Mouse (Mus musculus) right cerebral cortex, postnatal 14 days (tissue): ENCODE measurements around the gene Neu4.
"Not testable (repeated sequence)": the region's sequence is repeated elsewhere in the genome, so short reads cannot be mapped to it uniquely, and the experiment has no call there.

Experiments
- DNase-seq: peaks from one replicate; pipeline ENCODE4 v3.0.0; 2022

The Neu4 gene

GRCm38 (mm10) chr1:94020151-94020550 lies at the start of gene Neu4:
Gene Neu4, plus strand, starts transcription at chr1:94020451.
- DNase-seq, result no peak

DNA sequence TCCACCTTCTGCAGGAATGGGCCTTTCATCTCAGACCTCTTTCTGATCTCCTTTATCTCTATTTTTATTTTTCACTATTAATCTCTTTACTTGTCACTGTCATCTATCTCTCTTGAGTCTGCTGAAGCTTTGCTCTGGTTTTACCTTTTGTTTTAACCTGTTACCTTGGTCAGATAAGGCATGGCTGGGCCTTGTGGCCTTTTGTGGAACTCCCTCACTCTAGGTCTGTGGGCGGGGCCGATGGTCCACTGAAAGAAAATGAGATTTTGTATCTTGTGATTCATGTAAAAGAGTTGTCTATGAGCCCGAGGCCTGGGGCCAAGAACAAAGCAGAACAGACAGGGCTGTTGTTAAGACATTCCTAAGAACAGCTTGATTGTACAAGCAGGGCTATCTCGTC lies 49.5 kb upstream of the Neu4 start:
- DNase-seq, result not testable (repeated sequence)

GRCm38 (mm10) chr1:93975764-93976163 lies 44.5 kb upstream of the Neu4 start:
- DNase-seq, result not testable (repeated sequence)

- not testable (repeated sequence) for DNase-seq
Observed at GRCm38 (mm10) chr1:93978287-93978686, 42.0 kb upstream of the Neu4 start.

DNA sequence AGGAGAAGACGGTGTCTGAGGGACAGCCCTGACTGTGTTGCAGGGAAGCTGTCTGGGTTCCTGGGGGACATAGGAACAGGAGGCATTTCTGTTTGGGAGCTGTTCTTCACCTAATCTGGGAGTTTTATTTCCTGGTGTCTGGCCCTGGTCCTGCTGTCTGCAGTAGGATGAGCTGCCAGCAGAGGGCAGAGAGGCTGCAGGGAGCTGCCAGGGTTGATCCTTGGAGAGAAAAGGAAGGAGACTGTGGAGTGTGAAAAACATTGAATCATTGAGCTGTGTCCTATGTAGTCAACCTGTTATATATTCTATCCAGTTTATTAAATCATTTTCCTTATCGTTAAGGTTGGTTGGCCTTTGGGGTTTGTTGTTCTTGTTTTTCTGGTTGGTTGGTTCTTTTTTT lies 39.3 kb upstream of the Neu4 start:
- not testable (repeated sequence) for DNase-seq

DNA sequence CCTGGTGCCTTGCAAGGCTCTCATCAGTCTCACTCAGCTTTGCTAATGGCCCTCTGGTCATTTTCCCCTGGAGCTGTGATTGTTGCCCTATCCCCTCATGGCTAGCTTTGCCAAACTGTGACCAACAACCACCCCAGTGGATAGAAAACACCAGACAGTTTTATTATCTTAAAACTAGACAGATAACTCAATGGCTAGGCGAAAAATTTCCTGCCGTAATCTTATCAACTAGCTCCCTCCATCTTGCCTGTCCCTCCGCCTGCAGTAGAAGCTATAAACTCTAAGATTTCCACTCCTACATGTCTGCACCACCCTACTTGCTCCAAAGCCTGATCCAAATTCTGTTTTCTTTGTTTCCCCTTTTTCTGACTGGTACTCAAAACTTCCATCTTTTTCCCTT lies 34.1 kb upstream of the Neu4 start:
- DNase-seq, result no peak

GRCm38 (mm10) chr1:93988786-93989185 lies 31.5 kb upstream of the Neu4 start:
- no peak for DNase-seq

DNA sequence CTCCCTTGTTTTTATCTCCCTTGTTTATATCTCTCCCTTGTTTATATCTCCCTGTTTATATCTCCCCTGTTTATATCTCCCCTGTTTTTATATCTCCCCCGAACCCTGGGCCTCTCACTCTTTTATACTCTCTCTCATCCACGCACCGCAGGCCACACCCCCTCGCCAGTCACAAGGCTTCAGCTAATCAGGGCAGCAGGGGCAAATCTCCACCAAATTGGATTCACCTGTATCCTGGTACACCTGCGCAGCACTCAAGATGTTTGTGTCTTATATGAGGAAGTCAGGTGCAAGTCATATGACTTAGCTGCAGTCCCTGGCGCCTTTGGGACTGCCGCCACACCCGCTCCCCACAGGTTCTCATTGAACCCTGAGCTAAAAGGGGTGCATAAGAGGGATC lies 30.0 kb upstream of the Neu4 start, which contains the start of gene Gal3st2c:
Gene Gal3st2c, plus strand, starts transcription at position 301 of the 400 bp plus-strand sequence.
- DNase-seq, result not testable (repeated sequence)

GRCm38 (mm10) chr1:93991068-93991467 lies 29.2 kb upstream of the Neu4 start:
- not testable (repeated sequence) for DNase-seq

DNA sequence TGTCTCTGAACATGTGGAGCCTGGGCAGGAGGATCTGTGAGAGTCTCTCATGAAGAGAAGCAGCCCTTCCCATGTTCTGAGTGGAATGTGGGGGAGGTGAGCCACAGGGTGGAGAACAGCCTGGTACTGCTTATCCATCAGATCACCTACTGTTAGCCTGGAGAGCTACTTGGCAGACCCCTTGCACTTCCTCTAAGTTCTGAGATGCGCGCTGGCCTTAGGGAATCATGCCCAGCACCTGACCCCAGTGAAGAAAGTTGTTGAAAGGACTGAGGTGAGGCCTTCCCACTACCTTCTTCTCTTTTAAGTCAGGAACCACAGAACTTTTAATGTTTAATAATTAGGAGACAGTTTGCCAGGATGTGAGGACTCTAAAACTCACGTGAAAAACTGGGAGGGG lies 28.8 kb upstream of the Neu4 start:
- DNase-seq, result not testable (repeated sequence)

DNA sequence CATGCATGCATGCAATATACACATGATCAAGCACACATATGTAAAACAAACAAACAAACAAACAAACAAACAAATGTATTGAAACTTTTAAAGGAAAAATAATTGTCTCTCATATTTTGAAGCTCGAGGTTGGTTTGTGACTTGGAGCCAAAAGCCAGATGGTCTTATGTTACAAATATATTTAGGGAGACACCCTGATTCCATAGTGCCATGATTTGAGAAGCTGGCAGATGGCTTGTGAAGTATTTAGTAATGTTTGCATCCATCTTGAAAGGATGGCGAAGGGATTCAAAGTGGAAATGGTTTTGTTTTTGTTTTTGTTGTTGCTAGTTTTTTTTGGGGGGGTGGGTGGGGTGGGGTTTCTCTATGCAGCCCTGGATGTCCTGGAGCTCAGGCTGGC lies 19.2 kb upstream of the Neu4 start:
- DNase-seq, result no peak

GRCm38 (mm10) chr1:94005954-94006506 lies 14.2 kb upstream of the Neu4 start:
- DNase-seq, result not testable (repeated sequence)

GRCm38 (mm10) chr1:94008826-94009225 lies 11.4 kb upstream of the Neu4 start:
- peak; percentile 55 for DNase-seq

DNA sequence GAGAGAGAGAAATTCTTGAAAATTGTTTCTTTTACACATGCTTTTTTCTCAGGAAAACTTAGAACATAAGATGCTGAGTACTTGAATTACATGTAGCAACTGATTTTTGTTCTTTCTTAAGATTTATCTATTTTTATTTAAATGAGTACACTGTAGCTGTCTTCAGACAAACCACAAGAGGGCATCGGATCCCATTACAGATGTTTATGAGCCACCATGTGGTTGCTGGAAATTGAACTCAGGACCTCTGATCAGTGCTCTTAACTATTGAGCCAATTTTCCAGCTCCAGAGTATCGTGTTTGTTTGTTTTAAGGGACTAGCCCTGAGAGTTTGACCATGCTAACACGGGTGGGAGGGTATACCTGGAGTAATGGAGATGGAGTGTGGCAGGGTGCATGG lies 8.6 kb upstream of the Neu4 start:
- no peak for DNase-seq

GRCm38 (mm10) chr1:94027506-94028108 lies 7.4 kb downstream of the Neu4 start:
- no peak for DNase-seq

GRCm38 (mm10) chr1:94028741-94029140 lies 8.5 kb downstream of the Neu4 start:
- no peak for DNase-seq

DNA sequence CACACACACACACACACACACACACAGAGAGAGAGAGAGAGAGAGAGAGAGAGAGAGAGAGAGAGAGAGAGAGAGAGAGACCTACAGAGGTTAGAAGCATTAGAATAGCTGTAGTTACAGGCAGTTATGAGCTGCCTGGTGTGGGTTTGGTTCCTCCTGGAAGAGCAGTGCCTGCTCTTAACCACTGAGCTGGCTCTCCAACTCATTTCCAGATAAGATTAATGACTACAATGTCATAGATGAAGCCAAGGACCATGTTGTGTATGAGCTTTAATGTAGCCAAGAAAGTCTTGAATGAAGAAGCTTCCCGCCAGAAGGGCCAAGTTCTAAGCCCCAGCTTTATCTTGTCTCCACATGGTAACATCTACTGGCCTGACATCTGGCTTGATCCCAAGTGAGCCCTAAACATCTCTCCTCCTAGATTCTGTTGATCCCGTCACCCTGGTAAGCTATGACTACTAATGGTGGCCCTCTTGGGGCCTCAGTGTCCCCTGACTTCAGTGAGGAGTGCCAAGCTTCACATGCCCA lies 12.9 kb downstream of the Neu4 start:
- no peak for DNase-seq

GRCm38 (mm10) chr1:94034984-94035743 lies 14.9 kb downstream of the Neu4 start:
- DNase-seq, result peak; percentile 86

GRCm38 (mm10) chr1:94040391-94040790 lies 20.1 kb downstream of the Neu4 start:
- DNase-seq, result no peak

GRCm38 (mm10) chr1:94045559-94045958 lies 25.3 kb downstream of the Neu4 start:
- no peak for DNase-seq

- DNase-seq, result no peak
Observed at GRCm38 (mm10) chr1:94046544-94046943, 26.3 kb downstream of the Neu4 start.

DNA sequence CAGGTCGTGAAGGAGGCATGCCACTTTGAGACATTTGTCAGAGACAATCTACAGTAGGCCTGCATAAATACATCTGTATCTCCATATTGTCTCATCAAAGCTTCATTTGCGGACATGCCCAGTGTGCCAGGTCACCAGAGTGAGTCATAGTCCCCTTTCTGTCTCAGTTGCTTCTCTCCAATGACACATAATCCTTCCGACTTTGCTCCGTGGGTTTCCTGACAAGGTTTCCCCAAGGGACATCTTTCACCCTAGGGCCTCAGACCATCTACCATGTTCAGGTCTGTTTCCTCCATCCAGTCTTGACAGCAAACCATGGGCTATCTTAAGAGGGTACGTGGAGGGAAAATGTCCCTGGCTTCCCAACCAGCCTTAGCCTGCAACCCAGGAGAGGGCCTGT lies 30.9 kb downstream of the Neu4 start:
- DNase-seq, result no peak

DNA sequence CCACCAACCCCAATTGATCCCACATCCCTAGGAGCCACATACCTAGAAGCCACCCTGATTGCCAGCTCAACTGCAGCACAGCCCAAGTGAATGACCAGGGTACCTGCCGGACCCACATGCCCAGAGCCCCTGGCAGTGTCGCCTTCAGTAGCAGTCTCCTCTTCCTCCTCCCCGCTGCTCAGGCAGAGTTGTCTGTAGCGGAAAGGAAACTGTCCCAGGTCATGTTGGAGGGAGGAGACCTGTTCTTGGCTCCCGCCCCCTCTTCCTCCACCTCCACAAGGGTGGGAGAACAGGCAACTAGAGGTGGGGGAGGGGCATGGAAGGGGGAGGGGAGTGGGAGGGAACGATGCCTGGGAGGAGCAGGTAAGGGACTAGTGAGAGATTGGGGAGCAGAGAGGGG lies 32.1 kb downstream of the Neu4 start, which contains the start of gene Pdcd1:
Gene Pdcd1, minus strand, starts transcription at position 181 of the 400 bp plus-strand sequence.
- DNase-seq, result no peak
